Mouse (Mus musculus): Measurements from ENCODE around the gene Babam2. TPM values are rescaled to one million over a fixed set of nuclear protein-coding genes. Genes with fewer than 3 reads are reported as not detected.
"Not testable (repeated sequence)": the region's sequence is repeated elsewhere in the genome, so short reads cannot be mapped to it uniquely, and the experiment has no call there.

Gene Babam2
- polyA plus RNA-seq, 1 experiment from 2014 or later, result 122 TPM

DNA sequence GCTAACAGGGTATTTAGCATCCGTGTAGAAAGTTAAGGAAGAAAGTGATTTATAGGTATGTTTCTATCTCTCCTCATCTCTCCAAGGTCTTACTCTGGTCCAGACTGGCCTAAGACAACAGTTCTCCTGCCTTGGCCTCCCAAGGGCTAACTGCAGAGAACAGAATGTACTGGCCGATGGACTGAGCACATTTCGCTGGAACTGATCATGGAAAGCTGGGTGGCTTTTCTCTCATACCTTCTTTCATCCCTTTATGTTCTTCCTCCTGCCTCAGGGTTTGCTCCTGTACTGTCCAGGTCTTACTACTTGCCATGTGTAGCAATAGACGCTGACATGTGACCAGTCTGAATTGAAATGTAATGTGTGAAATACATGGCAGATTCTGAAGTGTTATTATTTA is 74.4 kb downstream of the Babam2 start:
- no peak for DNase-seq (ENCODE audit: low read depth, low spot score)
- no peak for ATAC-seq
- TF ChIP-seq CTCF (IDR thresholded peaks at IDR 0.05), result no peak
- ChIA-PET CTCF (no interaction called here), POLR2A (no interaction called here)
- in situ Hi-C loops (cut with MboI; ENCODE audit: low pct_unique_long_range_greater_than_20kb), result no loop called here
- H3K27me3 ChIP-seq, result no peaks in the 10 kb centered on the region

- no peak for TF ChIP-seq CTCF (IDR thresholded peaks at IDR 0.05)
- ATAC-seq, result no peak
- in situ Hi-C loops (cut with MboI; ENCODE audit: low pct_unique_long_range_greater_than_20kb), result no loop called here
- H3K27me3 ChIP-seq, result no peaks in the 10 kb centered on the region
- DNase-seq (ENCODE audit: low read depth, low spot score), result no peak
- CTCF ChIA-PET, result no interaction called here
- POLR2A ChIA-PET, result no interaction called here
These were observed 77.5 kb downstream of the Babam2 start for GRCm38 (mm10) chr5:31774976-31775375.

GRCm38 (mm10) chr5:31781624-31782023 is 84.1 kb downstream of the Babam2 start:
- in situ Hi-C loops (cut with MboI; ENCODE audit: low pct_unique_long_range_greater_than_20kb), result no loop called here
- no peaks in the 10 kb centered on the region for H3K27me3 ChIP-seq
- ATAC-seq (no peak), DNase-seq (ENCODE audit: low read depth, low spot score) (no peak)
- CTCF ChIA-PET, result interaction anchor here (0.8 kb wide), 1 partner anchor 10 kb away, joined by 3 read pairs; no protein-coding TSS in a partner anchor
- POLR2A ChIA-PET, result no interaction called here
- no peak for TF ChIP-seq CTCF (IDR thresholded peaks at IDR 0.05)

GRCm38 (mm10) chr5:31787201-31787600 is 89.7 kb downstream of the Babam2 start:
- ATAC-seq (no peak), DNase-seq (ENCODE audit: low read depth, low spot score) (no peak)
- TF ChIP-seq CTCF (IDR thresholded peaks at IDR 0.05), result no peak
- ChIA-PET CTCF (interaction anchor here (2.1 kb wide), 1 partner anchor 12 kb away, joined by 6 read pairs; no protein-coding TSS in a partner anchor), POLR2A (no interaction called here)
- H3K27me3 ChIP-seq, result no peaks in the 10 kb centered on the region
- in situ Hi-C loops (cut with MboI; ENCODE audit: low pct_unique_long_range_greater_than_20kb), result no loop called here

GRCm38 (mm10) chr5:31787622-31788021 is 90.1 kb downstream of the Babam2 start:
- ATAC-seq (no peak), DNase-seq (ENCODE audit: low read depth, low spot score) (no peak)
- TF ChIP-seq CTCF (IDR thresholded peaks at IDR 0.05), result no peak
- H3K27me3 ChIP-seq, result no peaks in the 10 kb centered on the region
- in situ Hi-C loops (cut with MboI; ENCODE audit: low pct_unique_long_range_greater_than_20kb), result no loop called here
- CTCF ChIA-PET, result interaction anchor here (2.1 kb wide), 1 partner anchor 11 kb away, joined by 6 read pairs; no protein-coding TSS in a partner anchor
- POLR2A ChIA-PET, result no interaction called here

DNA sequence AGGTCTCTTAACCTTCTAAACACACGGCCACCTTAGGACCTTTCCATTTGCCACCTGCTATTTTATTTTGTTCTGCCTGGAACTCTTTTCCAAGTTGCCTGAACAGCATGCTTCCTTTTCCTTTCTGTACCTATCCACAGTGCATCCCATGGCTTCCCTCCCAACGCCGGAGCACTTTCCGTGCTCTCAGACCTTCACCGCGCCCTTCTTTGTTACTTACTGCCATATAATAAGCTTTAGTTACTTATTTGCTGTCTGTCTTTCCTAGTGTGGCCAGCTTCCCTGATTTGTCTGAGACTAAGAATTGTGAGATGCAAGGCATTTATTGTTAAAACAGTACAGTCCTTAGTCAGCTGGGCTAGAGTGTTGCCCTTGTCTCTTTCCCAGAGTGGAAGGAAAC is 94.9 kb downstream of the Babam2 start:
- DNase-seq (ENCODE audit: low read depth, low spot score), result no peak
- ChIA-PET POLR2A (no interaction called here), CTCF (interaction anchor here (0.6 to 1.7 kb wide), 2 partner anchors 13 to 16 kb away, joined by 3 to 7 read pairs; no protein-coding TSS in a partner anchor)
- in situ Hi-C loops (cut with MboI; ENCODE audit: low pct_unique_long_range_greater_than_20kb), result no loop called here
- ATAC-seq, result no peak
- no peak for TF ChIP-seq CTCF (IDR thresholded peaks at IDR 0.05)
- H3K27me3 ChIP-seq, result no peaks in the 10 kb centered on the region

DNA sequence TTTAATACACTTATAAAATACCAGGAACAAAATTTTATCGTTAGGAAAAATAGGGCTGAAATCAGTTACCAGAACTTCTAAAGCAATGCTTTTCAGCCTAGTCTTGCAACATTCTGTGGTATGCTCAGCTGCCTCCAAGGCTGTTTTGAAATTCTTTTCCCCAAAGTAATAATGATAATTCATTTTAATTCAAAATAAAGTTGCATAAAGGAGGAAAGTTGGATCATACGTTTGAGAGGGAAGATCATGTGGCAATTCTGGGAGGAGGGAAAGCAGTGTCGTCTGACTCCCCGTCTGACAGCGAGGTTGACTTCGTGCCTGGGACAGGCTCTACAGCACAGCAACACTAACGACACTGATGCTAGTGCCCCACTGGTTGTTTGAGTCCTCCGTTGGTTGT is 95.4 kb downstream of the Babam2 start:
- POLR2A ChIA-PET, result interaction anchor here (1.1 kb wide), 1 partner anchor 33 kb away, joined by 4 read pairs; no protein-coding TSS in a partner anchor

GRCm38 (mm10) chr5:31795414-31795813 is 97.9 kb downstream of the Babam2 start:
- in situ Hi-C loops (cut with MboI; ENCODE audit: low pct_unique_long_range_greater_than_20kb), result no loop called here
- ChIA-PET CTCF (no interaction called here), POLR2A (no interaction called here)
- H3K27me3 ChIP-seq, result no peaks in the 10 kb centered on the region
- no peak for DNase-seq (ENCODE audit: low read depth, low spot score)
- no peak for TF ChIP-seq CTCF (IDR thresholded peaks at IDR 0.05)
- ATAC-seq, result no peak

More for the DNA sequence above, 95.4 kb downstream of the Babam2 start:
- in situ Hi-C loops (cut with MboI; ENCODE audit: low pct_unique_long_range_greater_than_20kb), result no loop called here
- CTCF ChIA-PET, result interaction anchor here (0.6 kb wide), 1 partner anchor 16 kb away, joined by 3 read pairs; no protein-coding TSS in a partner anchor
- no peak for TF ChIP-seq CTCF (IDR thresholded peaks at IDR 0.05)
- ATAC-seq (no peak), DNase-seq (ENCODE audit: low read depth, low spot score) (peak; percentile 33)
- no peaks in the 10 kb centered on the region for H3K27me3 ChIP-seq

DNA sequence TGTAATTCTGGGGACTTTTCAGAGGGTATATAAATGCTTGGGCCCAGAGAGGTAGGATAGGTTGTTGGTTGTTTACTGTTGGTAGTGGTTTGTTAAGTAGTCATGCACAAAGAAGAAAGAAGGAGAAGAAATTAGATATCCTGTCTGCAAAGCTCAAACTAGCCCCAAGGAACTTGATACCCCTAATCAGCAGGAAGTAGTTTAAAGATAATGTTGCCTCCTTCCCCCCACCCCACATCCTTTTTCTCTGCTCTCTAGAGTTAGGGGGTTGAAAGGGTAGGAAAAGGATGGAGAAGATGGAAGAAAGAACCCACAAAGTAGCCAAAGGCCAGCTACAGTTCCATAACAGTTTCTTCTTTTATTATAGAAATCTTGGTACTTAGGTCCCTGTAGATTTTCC is 99.5 kb downstream of the Babam2 start:
- POLR2A ChIA-PET, result no interaction called here
- ATAC-seq, result no peak
- CTCF ChIA-PET, result interaction anchor here (0.9 to 1.1 kb wide), 2 partner anchors 12 to 14 kb away, joined by 3 to 4 read pairs; no protein-coding TSS in a partner anchor
- in situ Hi-C loops (cut with MboI; ENCODE audit: low pct_unique_long_range_greater_than_20kb), result no loop called here
- DNase-seq (ENCODE audit: low read depth, low spot score), result no peak
- no peak for TF ChIP-seq CTCF (IDR thresholded peaks at IDR 0.05)
- H3K27me3 ChIP-seq, result no peaks in the 10 kb centered on the region

GRCm38 (mm10) chr5:31804211-31804610 is 106.7 kb downstream of the Babam2 start:
- ATAC-seq; H3K27me3 ChIP-seq; in situ Hi-C loops (cut with MboI; ENCODE audit: low pct_unique_long_range_greater_than_20kb); DNase-seq (ENCODE audit: low read depth, low spot score): not testable (repeated sequence)
- ChIA-PET CTCF (interaction anchor here (1.3 kb wide), 1 partner anchor 11 kb away, joined by 3 read pairs; no protein-coding TSS in a partner anchor), POLR2A (interaction anchor here (0.5 kb wide), 1 partner anchor 236 kb away, joined by 3 read pairs; no protein-coding TSS in a partner anchor)

DNA sequence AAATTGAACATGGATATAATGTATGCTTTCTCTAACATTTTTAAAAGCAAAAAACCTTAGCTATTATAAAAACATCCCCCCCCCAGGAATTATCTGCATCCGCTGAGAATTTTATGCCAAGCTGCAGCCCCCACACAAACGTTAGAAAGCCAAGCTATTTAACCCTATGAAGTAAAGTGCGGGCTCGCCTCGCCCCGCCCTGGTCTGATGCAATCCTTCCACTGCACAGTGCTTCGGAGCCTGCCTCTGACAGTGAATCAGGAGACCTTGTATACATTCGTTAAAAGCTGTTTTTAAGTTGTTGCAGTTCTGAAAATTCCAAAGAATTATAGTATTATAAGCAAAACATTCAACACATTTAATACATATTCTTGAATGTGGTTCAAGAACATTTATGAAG is 107.3 kb downstream of the Babam2 start:
- ChIA-PET POLR2A (interaction anchor here (0.5 to 0.6 kb wide), 2 partner anchors 46 to 237 kb away, joined by 3 to 4 read pairs; no protein-coding TSS in a partner anchor), CTCF (interaction anchor here (1.3 kb wide), 1 partner anchor 11 kb away, joined by 3 read pairs; no protein-coding TSS in a partner anchor)
- ATAC-seq, result no peak
- DNase-seq (ENCODE audit: low read depth, low spot score), result no peak
- no peaks in the 10 kb centered on the region for H3K27me3 ChIP-seq
- no peak for TF ChIP-seq CTCF (IDR thresholded peaks at IDR 0.05)
- in situ Hi-C loops (cut with MboI; ENCODE audit: low pct_unique_long_range_greater_than_20kb), result no loop called here

DNA sequence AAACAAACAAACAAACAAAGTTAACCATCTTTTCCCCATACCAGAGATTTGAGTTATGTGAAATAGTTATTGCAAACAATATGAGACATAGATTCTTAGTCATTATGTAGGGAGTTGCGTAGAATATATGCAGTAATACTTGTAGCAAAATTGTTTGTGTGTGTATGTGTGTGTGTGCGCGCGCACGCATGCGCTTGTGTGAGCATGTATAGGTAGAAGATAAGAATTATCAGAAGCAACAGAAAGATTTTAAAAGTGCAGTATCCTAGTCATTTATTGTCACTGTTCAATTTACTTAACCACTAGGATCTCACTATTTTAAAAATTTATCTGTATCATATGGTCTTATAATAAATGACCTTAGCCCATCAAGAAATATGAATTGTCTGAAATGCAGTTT is 109.8 kb downstream of the Babam2 start:
- POLR2A ChIA-PET, result no interaction called here
- TF ChIP-seq CTCF (IDR thresholded peaks at IDR 0.05), result no peak
- no peak for ATAC-seq

More for the DNA sequence above, 109.8 kb downstream of the Babam2 start:
- no peak for DNase-seq (ENCODE audit: low read depth, low spot score)
- H3K27me3 ChIP-seq, result no peaks in the 10 kb centered on the region
- CTCF ChIA-PET, result no interaction called here
- in situ Hi-C loops (cut with MboI; ENCODE audit: low pct_unique_long_range_greater_than_20kb), result no loop called here
